Mouse (Mus musculus) cerebellum, adult 2 months (tissue): ENCODE results near the gene Rnf10. TPM values are rescaled to one million over a fixed set of nuclear protein-coding genes. Genes with fewer than 3 reads are reported as not detected.

Source experiments
- DNase-seq, 2 experiments: peaks; one replicate each; pipeline ENCODE4 v3.0.0; 2021
- H3K27ac ChIP-seq: fragments of 200-500 bp; 2 replicates; pipeline ENCODE4 v1.5.1; 2012; ENCODE audit warnings: low read length, control low read depth, inconsistent platforms; ENCODE audit not compliant: insufficient read depth
- H3K27me3 ChIP-seq: fragments of 200-500 bp; 2 replicates; pipeline ENCODE4 v1.6.1; 2012; ENCODE audit warnings: inconsistent platforms, mild to moderate bottlenecking, low read length, moderate library complexity; ENCODE audit not compliant: control insufficient read depth, insufficient read depth
- H3K4me1 ChIP-seq: fragments of 200-500 bp; 2 replicates; pipeline ENCODE4 v1.6.1; 2011; ENCODE audit warnings: low read length; ENCODE audit not compliant: control insufficient read depth, insufficient read depth
- H3K4me3 ChIP-seq: fragments of 200-500 bp; replicated peaks from 2 replicates; pipeline ENCODE3; 2011; ENCODE audit warnings: mild to moderate bottlenecking, low read depth, low read length, control low read depth; ENCODE audit not compliant: insufficient read depth
- CTCF ChIP-seq: fragments of 200-500 bp; IDR thresholded peaks from 2 replicates; pipeline ENCODE4 v1.5.1; 2011; ENCODE audit warnings: low read depth, mild to moderate bottlenecking, control low read depth, low read length, moderate library complexity, borderline replicate concordance; ENCODE audit not compliant: insufficient read depth
- POLR2A ChIP-seq: fragments of 200-500 bp; IDR thresholded peaks from 2 replicates; pipeline ENCODE4 v1.6.1; 2011; ENCODE audit warnings: low read length, control low read depth, borderline replicate concordance; ENCODE audit not compliant: insufficient read depth
- WGBS: fragments of 180-500 bp; shearing (Covaris S2); methylation state at CpG from one replicate; pipeline ENCODE4 v1.1.7; 2018; 5-methylcytosine and 5-hydroxymethylcytosine counted together
- polyA plus RNA-seq: library from polyadenylated mRNA; depleted of rRNA; stranded (reverse); fragments of >200 nt; gene quantifications from 2 replicates; pipeline ENCODE4 v1.2.3, GENCODE M21; 2012

The Rnf10 gene
- polyA plus RNA-seq, 1 experiment: 151 TPM

DNA sequence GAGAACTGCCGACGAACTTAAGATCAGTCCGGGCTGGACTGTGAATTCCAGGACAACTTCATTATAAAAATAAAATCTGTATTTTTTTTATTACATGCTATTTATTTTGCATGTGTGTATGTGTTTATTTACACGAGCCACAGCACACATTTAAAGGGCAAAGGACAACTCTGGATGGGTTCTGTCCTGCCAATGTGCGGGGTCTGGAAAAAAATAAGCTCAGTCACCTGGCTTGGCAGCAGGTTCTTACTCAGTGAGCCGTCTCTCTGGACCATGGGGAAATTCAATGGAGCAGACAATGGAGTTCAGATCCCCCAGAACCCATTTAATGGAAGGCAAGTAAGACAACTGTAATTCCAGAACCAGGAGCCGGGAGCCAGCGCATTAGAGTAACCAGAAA, 11.6 kb downstream of the Rnf10 start:
- TF ChIP-seq POLR2A (no peak), CTCF (no peak)
- WGBS: 65% methylated on average over 8 of the region's 8 CpGs
- no peaks in the 10 kb centered on the region for H3K27me3 ChIP-seq
- no peak for DNase-seq
- no peak overlapping the region for H3K27ac ChIP-seq
- H3K4me3 ChIP-seq: no peak overlapping the region
- peaks cover 3% of the 10 kb centered on the region; the same call in 1 of the 2 replicates for H3K4me1 ChIP-seq

GRCm38 (mm10) chr5:115260356-115260755, 12.3 kb downstream of the Rnf10 start:
- Histone ChIP-seq H3K4me1 (peaks cover 3% of the 10 kb centered on the region; the same call in 1 of the 2 replicates), H3K27ac (no peak overlapping the region), H3K27me3 (no peaks in the 10 kb centered on the region), H3K4me3 (no peak overlapping the region)
- DNase-seq: no peak
- WGBS: 90% methylated on average over 6 of the region's 6 CpGs
- TF ChIP-seq CTCF: no peak
- no peak for TF ChIP-seq POLR2A

- Histone ChIP-seq H3K4me1 (no peaks in the 10 kb centered on the region), H3K27me3 (no peaks in the 10 kb centered on the region), H3K4me3 (no peak overlapping the region), H3K27ac (no peak overlapping the region)
- no peak for DNase-seq
- no peak for TF ChIP-seq POLR2A
- TF ChIP-seq CTCF: no peak
- WGBS: 88% methylated on average over 10 of the region's 10 CpGs
These were observed 15.7 kb downstream of the Rnf10 start for GRCm38 (mm10) chr5:115256909-115257546.

DNA sequence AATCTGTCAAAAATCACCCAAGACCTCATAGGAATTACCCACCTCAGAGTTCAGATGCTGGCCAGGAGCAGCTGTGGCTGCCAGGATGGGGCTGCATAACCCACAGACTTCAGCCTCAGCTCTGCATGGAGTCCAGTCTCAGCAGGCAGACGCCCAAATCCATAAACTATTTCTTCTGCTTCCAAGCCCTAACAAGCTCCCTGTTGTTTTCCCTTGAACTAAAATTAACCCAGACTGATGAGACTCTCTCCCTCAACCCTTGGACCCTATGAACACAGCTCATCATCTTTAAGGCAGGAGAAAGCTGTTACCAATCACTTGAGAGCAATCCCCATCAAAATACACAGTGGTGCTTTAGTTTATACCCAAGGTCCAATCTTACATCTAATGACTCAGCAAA, 17.2 kb downstream of the Rnf10 start:
- Histone ChIP-seq H3K27ac (no peak overlapping the region), H3K27me3 (no peaks in the 10 kb centered on the region), H3K4me1 (no peaks in the 10 kb centered on the region), H3K4me3 (no peak overlapping the region)
- no peak for DNase-seq
- TF ChIP-seq CTCF (no peak), POLR2A (no peak)
- 10% methylated on average over 1 of the region's 1 CpGs for WGBS

DNA sequence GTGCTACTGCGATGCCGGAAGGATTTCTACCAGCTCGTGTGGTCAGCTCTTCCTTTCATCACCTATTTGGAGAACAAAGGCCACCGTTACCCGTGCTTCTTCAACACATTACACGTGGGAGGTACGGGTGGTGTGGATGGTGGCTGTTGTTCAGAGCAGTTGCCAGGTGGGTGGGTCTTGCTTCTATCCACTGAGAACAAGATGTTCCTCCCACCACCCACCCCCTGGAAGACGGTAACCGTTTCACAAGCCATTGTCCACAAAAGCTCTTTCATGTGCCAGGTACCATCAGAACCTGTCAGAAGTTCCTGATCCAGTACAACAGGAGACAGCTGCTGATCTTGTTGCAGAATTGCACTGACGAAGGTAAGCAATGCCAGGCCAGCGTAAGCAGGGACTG, 32.5 kb downstream of the Rnf10 start:
- DNase-seq: no peak
- H3K4me1 ChIP-seq: no peaks in the 10 kb centered on the region; the same call in 1 of the 2 replicates
- 68% methylated on average over 11 of the region's 11 CpGs for whole genome bisulfite sequencing
- no peak overlapping the region for H3K4me3 ChIP-seq
- no peak overlapping the region for H3K27ac ChIP-seq
- H3K27me3 ChIP-seq: no peaks in the 10 kb centered on the region
- TF ChIP-seq POLR2A (no peak), CTCF (no peak)

GRCm38 (mm10) chr5:115238729-115239195, 33.9 kb downstream of the Rnf10 start:
- no peak for DNase-seq
- Histone ChIP-seq H3K4me3 (peak overlapping the region; percentile 83), H3K27me3 (no peaks in the 10 kb centered on the region), H3K27ac (no peak overlapping the region), H3K4me1 (no peaks in the 10 kb centered on the region; the same call in 1 of the 2 replicates)
- 8% methylated on average over 11 of the region's 11 CpGs for WGBS
- no peak for TF ChIP-seq POLR2A
- TF ChIP-seq CTCF: no peak

GRCm38 (mm10) chr5:115237803-115238728, 34.6 kb downstream of the Rnf10 start:
- peak; percentile 95 to 96 for DNase-seq
- under 1% methylated on average over 88 of the region's 88 CpGs for WGBS
- Histone ChIP-seq H3K4me3 (peak overlapping the region; percentile 83), H3K27ac (peak overlapping the region; percentile 52), H3K4me1 (no peaks in the 10 kb centered on the region; the same call in 1 of the 2 replicates), H3K27me3 (no peaks in the 10 kb centered on the region)
- TF ChIP-seq CTCF: no peak
- TF ChIP-seq POLR2A: peak; percentile 99
